Mouse (Mus musculus) urinary bladder, postnatal 14 days (tissue): ENCODE measurements around the gene Epha1.

ENCODE experiments used
- DNase-seq: peaks from one replicate; pipeline ENCODE4 v3.0.0; 2021; ENCODE audit warnings: low spot score

Epha1 gene

DNA sequence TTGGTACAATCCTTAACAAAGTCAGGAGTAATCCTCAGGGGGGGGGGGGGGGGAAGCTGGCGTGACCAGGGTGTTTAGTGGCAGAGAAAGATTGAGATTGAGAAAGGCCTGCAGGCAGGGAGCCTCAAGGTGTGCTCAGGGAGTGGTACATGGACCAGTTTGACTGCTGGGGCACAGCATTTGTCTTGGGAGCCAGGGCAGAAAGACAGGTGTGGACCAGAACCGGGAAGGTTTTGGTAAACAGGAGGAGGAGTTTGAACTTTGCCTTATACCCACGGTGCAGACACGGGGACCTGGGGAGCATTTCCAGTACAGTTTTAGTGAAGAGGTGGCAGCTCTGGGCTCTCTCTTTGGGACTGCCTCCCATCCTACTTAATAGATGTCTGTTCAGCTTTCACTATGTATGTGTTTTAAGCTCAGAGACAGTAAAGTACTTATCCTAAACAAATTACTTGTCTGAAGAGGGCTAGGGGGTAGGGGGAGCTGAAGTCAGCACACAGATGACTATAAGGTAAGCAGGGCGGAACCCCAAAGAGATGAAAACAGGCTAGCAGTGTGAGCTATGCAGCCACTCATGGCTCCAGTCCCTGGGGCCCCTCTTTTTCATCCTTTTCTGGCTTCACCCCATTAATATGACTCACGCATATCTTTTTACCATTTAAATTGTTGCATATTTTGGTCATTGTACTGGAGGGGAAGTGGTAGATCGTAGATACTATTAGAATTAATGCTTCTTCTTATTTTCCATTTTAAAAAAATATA lies 782 bp upstream of the Epha1 start:
- peak; percentile 55 for DNase-seq

DNA sequence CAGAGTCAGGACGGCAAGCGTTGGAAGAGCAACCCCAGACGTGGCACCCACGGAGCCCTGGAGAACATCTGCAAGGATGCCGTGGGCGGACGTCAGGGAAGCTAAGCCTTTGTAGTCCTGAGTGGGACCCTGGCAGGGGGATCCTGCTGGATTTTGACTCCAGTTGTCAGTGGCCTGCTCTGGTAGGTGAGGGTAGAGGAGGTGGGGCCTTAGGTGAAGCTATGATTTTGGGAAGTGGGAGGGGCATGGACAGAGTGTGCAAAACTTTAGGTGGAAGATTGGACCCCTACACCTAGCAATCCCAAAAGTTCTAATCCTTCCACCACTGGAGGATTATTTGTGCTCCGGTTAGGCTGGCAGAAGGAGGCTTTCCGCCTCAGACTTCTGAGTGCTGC lies 650 bp downstream of the Epha1 start:
- no peak for DNase-seq

DNA sequence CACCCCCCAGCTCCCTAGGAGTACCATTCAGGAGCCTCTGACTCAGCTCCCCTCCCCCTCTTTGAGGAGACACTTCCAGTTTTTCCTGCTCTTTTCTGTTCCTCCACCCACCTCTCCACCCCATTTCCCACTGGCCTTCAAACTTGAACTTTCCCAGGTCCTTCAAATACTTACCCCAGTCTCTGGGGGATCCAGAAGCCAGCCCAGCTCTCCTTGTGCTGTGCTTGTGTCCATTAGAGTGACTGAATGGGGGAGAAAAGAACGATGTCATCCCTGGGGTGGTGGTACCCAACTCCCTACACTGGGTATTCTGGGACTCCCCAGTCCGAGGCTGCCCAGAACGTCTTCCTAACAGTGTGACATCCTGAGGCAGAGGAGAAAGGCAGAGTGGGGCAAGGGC lies 1.1 kb downstream of the Epha1 start:
- DNase-seq = no peak

DNA sequence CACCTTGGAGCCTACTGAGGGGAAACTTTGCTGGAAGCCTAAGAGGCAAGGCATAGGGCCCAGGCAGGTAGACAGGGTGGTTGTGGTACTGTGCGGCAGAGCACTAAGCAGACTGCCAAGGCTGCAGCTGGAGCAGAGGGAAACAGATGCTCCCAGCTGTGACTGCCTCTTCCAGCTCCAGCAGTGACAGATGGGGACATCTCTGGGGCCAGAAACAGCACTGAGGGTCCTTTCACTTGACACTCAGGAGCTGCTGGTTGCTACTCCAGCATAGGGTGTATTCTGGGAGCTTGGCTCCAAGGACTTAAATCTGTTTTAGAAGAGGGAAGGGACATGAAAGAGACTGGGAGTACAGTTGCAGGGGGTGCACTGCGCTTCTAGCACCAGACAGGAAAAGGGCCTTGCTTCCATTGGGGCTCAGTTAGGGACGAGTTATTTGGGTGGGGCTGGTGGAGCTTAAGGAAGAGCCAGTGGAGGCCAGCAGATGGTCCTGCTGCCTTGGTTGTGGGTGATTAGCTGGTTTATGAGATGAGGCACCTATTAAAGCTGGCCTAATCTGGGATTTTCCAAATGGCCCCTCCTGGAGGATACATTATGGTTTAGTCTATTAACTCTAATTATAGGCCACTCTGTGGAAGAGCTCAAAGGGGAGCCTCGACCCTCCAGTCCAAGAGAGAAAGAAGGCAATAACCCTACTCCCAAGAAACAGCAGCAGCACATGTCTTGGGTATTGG lies 2.3 kb downstream of the Epha1 start:
- no peak for DNase-seq

DNA sequence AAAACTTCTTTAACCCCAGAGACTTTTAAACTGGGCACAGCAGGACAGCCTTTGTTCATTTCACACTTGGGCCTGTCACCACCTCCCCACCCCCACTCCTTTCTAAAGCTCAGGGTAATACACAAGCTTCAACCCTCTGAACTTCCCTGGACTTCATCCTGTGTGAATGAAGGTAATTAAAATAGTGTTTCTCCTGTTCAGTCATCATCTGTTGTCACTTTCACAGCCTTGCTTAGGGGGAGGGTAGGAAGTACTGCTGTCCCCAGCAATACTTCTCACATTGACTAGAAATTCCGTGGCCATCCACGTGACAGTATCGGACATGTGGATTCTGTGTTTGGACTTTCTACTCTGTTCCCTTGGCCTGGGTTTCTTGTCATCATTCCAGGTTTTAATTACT lies 3.2 kb downstream of the Epha1 start:
- no peak for DNase-seq

DNA sequence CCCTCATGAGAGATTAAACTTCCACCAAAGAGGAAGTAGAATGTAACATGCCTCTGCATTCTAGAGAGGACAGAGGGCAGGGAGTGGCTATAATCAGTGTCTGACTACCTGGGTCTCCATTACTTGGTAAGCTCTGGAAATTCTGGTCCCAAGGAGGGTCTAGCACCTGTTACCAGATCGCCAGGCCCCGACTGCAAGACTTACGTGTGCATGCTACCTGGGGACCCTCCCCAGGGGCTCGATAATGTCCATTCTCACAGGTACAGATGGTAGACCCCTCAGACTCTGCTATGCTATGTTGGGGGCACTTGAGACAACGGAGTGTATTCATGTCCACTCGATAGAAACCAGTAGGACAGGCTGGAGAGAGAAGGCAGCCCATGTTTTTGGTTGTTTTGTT lies 7.9 kb downstream of the Epha1 start:
- DNase-seq = no peak

DNA sequence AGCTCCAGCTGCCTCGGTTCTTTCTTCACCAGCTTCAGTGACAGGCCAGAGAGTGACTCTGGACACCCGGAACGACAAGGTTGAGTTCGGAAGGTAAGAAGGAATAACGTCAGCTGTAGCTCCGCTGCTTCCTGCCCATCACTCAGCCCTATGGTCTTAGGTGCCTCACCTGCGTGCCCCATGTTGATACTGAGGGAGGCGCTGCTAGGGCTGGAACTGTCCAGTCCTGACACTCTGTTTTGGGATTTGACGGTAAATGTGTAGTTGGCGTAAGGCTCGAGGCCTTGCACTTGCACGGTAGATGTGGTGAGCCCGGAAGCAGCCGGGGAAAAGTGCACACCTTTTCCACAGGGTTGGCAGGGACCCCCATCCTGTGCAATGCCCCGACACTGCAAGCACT lies 8.5 kb downstream of the Epha1 start:
- DNase-seq = no peak

DNA sequence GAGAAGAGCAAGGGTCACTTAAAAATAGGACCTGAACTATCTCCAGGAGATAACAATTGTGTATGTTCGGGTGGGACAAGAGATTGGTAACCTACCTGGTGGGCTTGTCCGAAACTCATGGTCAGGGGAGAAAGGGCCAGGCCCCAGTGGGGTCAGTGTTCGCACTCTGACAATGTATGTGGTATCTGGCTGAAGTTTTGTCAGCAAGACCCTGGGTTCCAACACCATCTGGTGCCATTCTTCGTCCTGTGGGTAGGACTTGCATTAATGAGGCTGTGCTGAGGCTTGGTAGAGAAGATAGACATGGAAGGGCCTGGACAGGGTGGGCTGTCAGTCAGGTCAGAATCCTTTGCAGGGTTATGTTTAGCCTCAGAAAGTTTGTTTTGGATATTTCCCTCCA lies 9.0 kb downstream of the Epha1 start:
- DNase-seq = no peak

DNA sequence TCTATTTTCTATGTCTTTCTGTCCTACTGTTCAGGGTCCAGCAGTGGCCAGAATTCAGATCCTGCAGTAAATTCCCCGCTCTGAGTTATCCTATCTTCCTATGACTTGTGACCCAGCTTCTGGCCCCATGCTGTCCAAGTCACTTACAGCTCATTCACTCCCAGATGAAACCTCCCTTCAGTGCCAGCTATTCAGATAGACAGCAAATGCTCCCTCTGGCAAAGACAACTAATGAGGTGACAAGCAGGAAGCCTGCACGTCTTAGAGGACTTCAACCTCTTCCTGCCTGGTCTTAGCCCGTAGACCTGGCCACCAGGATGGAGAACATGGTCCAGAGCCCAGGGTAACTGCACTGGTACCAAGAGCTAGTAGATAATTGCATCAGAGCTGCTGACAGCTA lies 10.1 kb downstream of the Epha1 start:
- DNase-seq = no peak

DNA sequence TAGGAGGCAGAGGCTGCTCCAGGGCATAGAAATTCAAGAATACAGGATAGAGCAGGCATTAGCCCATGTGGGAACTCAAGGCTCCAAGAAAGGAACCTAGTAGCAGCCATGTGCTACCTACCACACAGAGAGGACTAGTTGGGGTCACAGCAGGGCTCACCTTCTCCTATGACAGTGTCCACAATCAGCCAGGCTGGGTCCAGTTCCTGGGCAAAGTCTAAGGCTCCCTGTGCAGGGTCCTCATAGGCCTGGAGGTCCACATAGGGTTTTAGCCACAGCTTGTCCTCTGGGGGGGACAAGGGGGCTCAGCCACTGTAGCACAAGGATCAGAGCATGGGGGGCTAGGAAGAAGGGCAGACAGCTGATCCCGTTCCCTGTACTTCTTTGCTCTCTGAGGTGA lies 10.6 kb downstream of the Epha1 start:
- no peak for DNase-seq

DNA sequence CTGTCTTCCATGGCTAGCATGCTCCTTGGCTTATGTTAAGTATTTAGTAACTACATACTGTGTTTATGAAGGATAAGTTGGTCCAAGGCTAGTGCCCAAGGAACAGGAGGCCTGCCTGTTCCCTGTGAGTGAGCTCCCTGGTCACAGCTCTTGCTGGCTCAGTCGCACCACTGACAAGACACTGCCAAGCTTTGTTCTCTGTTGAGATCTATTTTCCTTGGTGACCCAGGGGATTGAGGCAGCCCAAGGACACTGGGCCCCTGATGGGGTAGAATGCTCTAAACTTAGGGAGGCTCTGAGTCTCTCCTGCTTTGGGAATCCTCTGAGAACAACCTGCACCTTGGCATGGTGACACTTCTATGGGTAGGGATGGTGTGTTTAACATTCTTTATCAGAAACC lies 11.0 kb downstream of the Epha1 start:
- no peak for DNase-seq

DNA sequence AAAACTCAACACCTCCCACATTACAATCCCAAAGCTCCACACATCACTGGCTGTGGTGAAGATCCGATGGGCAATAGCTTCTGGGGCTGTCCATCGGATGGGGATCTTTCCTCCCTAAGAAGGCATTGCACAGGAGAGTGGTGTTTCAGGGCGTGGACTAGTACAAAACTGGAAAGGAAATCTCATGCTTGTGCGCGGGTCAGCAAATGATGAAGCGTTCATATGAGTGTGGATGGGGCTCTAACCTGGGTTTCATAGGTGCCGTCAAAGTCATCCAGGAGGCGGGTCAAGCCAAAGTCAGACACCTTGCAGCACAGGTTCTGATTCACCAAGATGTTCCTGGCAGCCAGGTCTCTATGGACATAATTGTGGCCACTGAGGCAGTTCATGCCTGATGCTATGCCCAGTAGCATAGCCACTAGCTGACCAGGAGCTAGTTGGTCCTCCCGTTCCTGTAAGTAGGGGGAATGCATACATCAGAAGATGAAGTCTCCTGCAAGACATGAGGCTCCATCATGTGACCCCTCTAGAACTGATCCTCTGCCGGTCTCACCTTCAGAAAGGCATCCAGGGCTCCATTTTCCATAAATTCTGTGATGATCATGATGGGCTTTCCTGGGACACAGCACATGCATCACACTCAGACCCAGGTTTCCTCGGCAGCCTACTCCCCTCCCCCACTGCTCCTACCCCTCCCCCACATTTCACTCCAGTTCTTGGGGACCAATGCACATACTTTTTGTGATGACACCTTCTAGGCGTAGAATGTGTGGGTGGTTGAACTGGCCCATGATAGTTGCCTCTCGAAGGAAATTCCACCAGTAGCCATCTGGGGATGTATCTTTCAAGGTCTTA lies 11.8 kb downstream of the Epha1 start:
- DNase-seq = no peak

DNA sequence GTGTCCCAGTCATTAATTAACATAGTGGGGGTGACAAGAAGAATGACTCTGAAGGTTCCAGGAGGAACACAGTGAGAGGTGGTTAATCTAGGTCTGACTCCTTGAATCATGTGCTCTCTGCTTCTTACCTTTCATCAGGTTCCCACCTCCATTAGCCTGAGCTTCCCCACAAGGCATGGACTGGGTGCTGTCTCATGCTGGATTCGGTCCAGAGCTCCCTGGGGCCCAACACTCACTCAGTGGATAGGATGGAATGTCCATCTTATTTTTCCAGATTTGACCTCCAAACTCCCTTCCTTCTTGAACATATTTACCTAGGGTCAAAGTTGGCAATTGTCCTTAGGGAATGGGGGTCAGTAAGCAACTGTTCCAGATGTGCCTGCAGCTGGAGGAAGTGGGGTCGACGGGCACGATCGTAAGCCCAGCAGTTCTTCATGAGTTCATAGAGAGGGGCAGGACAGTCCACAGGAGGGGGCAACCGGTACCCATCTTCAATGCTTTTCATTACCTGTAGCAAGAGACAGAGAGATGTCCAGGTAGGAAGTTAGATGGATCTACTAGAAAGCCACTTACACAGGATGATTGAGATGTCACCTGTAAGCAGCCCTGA lies 12.7 kb downstream of the Epha1 start:
- no peak for DNase-seq

DNA sequence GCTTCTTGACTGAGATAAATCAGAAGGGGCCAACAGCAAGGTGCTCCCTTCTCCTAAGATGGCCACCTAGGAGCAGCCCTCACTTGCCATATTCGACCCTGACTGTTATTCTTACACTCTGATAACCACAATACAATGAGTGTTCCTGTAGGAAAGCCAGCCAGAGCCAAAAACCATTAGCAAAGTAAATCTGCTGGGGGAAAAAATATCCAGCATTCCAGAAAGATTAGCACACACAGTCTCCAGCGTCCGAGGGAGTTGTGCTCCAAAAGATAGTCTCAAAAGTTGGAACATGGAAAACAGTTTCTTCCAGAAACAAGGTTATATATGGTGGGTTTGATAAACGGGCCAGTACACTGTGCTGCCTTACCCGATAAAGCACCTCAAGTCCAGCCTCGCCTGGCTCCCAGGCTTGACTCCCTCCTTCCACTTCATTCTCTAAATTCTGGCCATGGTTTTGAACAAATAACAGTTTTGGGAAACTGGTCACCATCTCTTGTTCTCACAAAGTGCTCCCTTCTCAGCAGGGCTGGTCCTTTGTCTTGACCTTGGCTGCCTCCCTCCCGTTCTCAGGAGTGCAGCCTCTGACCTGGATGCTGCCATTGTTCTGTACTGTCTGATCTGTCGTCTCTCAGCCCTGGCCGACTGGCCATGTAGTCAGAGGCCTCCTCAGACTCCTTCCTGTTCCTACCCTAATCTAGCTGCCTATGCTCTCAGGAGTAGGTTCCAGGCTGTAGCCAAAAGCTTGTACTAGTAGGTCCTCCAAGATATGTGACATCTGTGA lies 13.5 kb downstream of the Epha1 start:
- no peak for DNase-seq

DNA sequence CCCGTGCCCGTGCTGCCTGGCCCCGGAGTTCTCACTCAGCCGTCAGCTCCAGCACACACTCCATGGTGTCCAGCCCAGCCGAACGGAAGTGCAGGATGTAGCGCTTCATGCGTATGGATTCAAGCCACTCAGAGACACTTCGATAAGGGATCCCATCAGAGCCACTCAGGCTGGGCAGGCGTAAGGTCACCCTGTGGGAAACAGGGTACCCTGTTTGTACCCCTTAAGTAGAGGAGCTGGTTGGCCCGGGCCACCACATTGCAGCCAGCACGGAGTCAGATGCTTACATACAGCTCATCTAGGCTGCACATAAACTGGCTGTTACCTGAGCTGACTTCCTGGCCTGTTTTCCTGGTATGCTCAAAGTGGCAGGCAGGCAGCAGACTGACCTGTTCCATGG lies 14.2 kb downstream of the Epha1 start:
- no peak for DNase-seq

DNA sequence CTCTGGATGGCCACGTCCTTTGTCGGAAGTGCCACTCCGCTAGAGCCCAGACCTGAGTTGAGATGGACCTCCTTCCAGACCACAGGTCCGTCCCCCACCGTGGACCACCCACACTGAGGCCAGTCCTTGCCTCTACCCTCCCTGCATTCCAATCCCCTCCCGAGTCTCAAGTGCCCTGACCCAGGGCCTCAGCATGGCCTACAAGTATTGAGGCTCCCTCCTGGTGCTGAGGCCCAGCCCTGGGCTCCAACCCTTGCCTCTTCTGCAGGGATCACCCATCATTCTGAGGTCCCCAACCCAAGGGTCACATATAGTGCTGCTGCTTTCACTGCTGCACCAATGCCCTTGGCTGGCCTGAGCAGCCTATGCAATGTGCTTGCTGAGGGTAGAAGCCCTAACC lies 15.2 kb downstream of the Epha1 start:
- no peak for DNase-seq

DNA sequence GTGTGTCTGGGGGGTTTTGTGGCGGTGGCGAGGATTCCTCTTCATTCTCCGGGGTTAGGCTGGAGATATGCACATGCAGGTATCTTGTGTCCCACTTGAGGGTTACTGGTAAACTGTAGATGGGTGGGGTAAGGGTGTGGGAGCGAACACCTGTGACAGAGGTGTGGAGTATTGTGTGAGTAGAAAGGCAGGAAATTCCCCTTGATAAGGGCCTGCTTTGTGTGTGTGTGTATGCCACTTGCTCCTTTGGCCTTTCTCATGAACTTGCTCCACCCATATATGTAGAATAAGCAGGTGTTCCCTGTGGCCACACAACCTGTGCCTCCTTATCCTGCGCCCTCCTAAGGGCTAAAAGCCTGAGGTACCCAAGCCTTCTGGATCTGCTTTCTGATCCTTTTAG lies 16.2 kb downstream of the Epha1 start:
- no peak for DNase-seq

DNA sequence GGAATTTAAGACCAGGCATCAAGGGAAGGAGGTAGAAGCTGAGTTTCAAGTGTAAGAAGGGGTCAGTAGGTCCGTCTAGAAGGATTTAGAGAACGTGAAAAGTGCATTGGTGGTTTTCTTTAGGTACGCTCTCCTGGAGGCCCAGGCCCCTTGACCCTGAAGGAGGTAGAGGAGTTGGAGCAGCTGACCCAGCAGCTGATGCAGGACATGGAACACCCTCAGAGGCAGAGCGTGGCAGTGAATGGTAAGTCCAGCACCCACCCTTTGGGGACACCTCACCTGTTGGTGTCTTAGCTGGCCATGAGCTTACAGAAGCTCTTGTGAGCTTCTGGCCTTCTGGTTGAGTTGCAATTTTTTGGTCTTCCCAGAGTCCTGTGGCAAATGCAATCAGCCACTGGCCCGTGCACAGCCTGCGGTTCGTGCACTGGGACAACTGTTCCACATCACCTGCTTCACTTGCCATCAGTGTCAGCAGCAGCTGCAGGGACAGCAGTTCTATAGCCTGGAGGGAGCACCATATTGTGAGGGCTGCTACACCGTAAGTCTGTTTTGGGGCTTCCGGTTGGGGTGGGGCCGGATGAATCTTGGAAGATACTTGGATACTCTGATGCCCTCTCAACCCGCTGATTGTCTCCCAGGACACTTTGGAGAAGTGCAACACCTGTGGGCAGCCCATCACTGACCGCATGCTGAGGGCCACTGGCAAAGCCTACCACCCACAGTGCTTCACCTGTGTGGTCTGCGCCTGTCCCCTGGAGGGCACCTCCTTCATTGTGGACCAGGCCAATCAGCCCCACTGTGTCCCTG lies 17.1 kb downstream of the Epha1 start:
- no peak for DNase-seq

DNA sequence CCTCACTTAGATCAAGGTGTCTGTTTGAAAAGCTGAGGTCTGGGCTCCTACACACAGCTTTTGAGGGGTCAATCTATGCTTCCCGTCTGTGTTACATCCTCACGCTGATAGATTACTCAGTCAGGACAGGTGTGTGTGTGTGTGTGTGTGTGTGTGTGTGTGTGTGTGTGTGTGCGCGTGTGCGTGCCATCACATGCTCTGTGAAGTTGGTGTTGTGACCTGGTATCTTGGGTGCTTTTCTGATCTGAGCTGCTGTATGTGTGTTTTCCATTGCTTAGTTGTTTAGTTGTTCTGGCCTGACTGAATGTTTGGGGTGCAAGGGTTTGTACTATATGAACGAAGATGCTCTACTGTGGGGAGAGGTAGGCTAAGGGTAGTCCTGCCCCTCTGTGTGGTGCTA lies 17.7 kb downstream of the Epha1 start:
- DNase-seq = no peak

DNA sequence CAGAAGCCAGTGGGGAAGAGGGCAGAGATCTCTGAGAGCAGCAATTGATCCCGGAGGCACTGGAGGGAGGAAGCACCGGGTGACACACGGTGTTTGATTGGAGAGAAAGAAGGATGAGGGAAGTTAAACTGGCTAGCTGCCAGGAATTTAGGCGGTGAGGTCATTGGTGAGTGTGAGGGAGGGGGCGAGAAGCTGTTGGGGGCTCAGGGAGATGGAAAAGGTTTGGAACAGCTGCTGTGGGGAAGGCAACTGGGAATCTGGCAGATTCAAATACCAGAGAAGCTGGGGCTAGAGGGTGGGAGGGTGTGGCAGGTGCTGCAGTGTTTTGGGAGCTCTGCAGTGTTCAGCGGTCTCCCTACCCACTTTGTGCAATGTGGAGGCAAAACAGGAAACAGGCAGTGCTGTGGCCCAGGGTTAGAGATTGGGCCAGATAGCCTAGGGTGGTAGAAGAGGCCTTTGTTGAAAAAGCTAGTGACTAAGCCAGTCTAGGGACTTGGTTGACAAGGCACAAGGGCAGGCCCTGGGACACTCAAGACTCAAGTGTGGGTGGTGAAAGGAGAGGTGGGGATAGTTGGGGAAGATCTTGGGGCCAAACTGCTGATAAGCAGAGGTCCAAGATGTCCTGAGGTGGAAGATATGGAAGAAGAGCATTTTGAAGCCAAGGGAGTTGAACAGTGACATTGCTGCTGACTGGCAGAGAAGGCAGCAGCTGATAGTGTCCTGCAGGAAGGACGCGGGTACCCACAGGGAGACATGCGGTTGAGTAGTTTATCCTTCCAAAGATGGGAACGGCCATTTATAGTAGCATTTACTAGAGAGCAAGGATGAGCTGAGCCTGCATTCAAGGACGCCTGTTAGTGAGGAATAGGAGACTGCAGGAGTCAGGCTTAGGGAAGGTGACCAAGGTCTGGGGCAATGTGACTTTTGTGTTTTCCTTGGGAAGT lies 18.7 kb downstream of the Epha1 start:
- peak; percentile 45 for DNase-seq
